Mouse (Mus musculus) CH12.LX (cell line): Measurements from ENCODE around the gene Spdef. TPM values are rescaled to one million over a fixed set of nuclear protein-coding genes. Genes with fewer than 3 reads are reported as not detected.

Experiments
- DNase-seq: peaks from one replicate; pipeline ENCODE4 v3.0.0-alpha.2; 2013; ENCODE audit errors: extremely low read depth
- H3K27ac ChIP-seq: 2 replicates; pipeline ENCODE4 v1.5.1; 2012; ENCODE audit warnings: low read depth, mild to moderate bottlenecking, control low read depth, moderate library complexity; ENCODE audit not compliant: insufficient read depth
- H3K27me3 ChIP-seq: replicated peaks from 2 replicates; pipeline ENCODE3; 2012; ENCODE audit warnings: inconsistent platforms
- H3K36me3 ChIP-seq, 2 experiments: replicated peaks in 1 of 2; 2 replicates each; pipeline versions ENCODE3 to v1.6.1; 2012; ENCODE audit warnings: inconsistent platforms in 1 of 2, low read length in 1 of 2, mild to moderate bottlenecking in 1 of 2, mixed read lengths in 1 of 2, moderate library complexity in 1 of 2; ENCODE audit not compliant: control insufficient read depth in 1 of 2, insufficient read depth in 1 of 2
- H3K4me1 ChIP-seq, 2 experiments: 2 replicates each; pipeline ENCODE4 v1.6.1; 2012; ENCODE audit warnings: inconsistent platforms in 1 of 2, moderate library complexity in 1 of 2; ENCODE audit not compliant: insufficient read depth in 2 of 2, control insufficient read depth in 1 of 2
- H3K4me2 ChIP-seq: 2 replicates; pipeline ENCODE4 v1.6.1; 2012; ENCODE audit warnings: low read depth, mild to moderate bottlenecking, control low read depth; ENCODE audit not compliant: poor library complexity, insufficient read depth, severe bottlenecking
- H3K4me3 ChIP-seq, 3 experiments: fragments of 150-350 bp in 1 of 3; sonication (generic) in 1 of 3; replicated peaks in 1 of 3; 2 replicates each; pipeline versions ENCODE3 to v1.5.1; 2011 to 2012; ENCODE audit warnings: low read depth in 2 of 3, low read length in 2 of 3, mild to moderate bottlenecking in 2 of 3, moderate library complexity in 2 of 3, control low read depth in 1 of 3, improper control_type of control experiment in 1 of 3, inconsistent platforms in 1 of 3, mixed read lengths in 1 of 3; ENCODE audit not compliant: poor library complexity in 1 of 3
- H3K79me2 ChIP-seq: replicated peaks from 2 replicates; pipeline ENCODE4 v1.6.1; 2012; ENCODE audit warnings: mild to moderate bottlenecking, moderate library complexity; ENCODE audit not compliant: control insufficient read depth, poor library complexity, insufficient read depth, severe bottlenecking; ENCODE audit errors: extremely low read depth
- H3K9ac ChIP-seq: 2 replicates; pipeline ENCODE4 v1.6.1; 2012; ENCODE audit warnings: low read depth, mild to moderate bottlenecking, control low read depth, moderate library complexity; ENCODE audit not compliant: insufficient read depth
- H3K9me3 ChIP-seq: replicated peaks from 2 replicates; pipeline ENCODE3; 2012; ENCODE audit warnings: low read length, inconsistent platforms, mixed read lengths
- BHLHE40 ChIP-seq: IDR thresholded peaks from 2 replicates; pipeline ENCODE4 v1.6.1; 2011; ENCODE audit warnings: mild to moderate bottlenecking, low read depth, low read length, improper control_type of control experiment
- E2F4 ChIP-seq: IDR thresholded peaks from 2 replicates; pipeline ENCODE4 v1.6.1; 2011; ENCODE audit warnings: low read depth, low read length, improper control_type of control experiment; ENCODE audit not compliant: insufficient replicate concordance
- HCFC1 ChIP-seq: IDR thresholded peaks from 2 replicates; pipeline ENCODE4 v1.6.1; 2012; ENCODE audit warnings: low read depth, mild to moderate bottlenecking, inconsistent platforms, low read length, improper control_type of control experiment
- MAX ChIP-seq: IDR thresholded peaks from 2 replicates; pipeline ENCODE4 v1.6.1; 2011; ENCODE audit warnings: low read length, improper control_type of control experiment
- MXI1 ChIP-seq: IDR thresholded peaks from 2 replicates; pipeline ENCODE4 v1.6.1; 2011; ENCODE audit warnings: mild to moderate bottlenecking, low read depth, low read length, improper control_type of control experiment
- NRF1 ChIP-seq: IDR thresholded peaks from 2 replicates; pipeline ENCODE4 v1.6.1; 2014; ENCODE audit warnings: low read depth, mild to moderate bottlenecking, inconsistent platforms, low read length, improper control_type of control experiment, moderate library complexity
- RAD21 ChIP-seq: IDR thresholded peaks from 2 replicates; pipeline ENCODE4 v1.6.1; 2011; ENCODE audit warnings: low read depth, mild to moderate bottlenecking, low read length, improper control_type of control experiment, moderate library complexity
- SMC3 ChIP-seq: IDR thresholded peaks from 2 replicates; pipeline ENCODE4 v1.6.1; 2011; ENCODE audit warnings: low read depth, low read length, improper control_type of control experiment
- TBP ChIP-seq: conservative IDR thresholded peaks from 2 replicates; pipeline ENCODE4 v1.6.1; 2011; ENCODE audit warnings: low read depth, low read length, improper control_type of control experiment
- USF2 ChIP-seq: conservative IDR thresholded peaks from 2 replicates; pipeline ENCODE4 v1.6.1; 2011; ENCODE audit warnings: low read depth, low read length, improper control_type of control experiment
- ZC3H11A ChIP-seq: IDR thresholded peaks from 2 replicates; pipeline ENCODE4 v1.6.1; 2012; ENCODE audit warnings: low read depth, mild to moderate bottlenecking, inconsistent platforms, low read length, improper control_type of control experiment
- dilution Hi-C: fragments of 300-500 bp; cut with MboI; formaldehyde crosslinking; loops from 2 replicates; pipeline ENCODE4 v1.14.3; 2020; ENCODE audit warnings: low sequenced_read_pairs; ENCODE audit not compliant: extremely low pct_unique_long_range_greater_than_20kb, extremely low pct_ligation_motif_present
- in situ Hi-C: fragments of 300-500 bp; cut with MboI; formaldehyde crosslinking; loops from 3 replicates; pipeline ENCODE4 v1.14.3; 2019; ENCODE audit warnings: low sequenced_read_pairs, low pct_ligation_motif_present, low pct_unique_long_range_greater_than_20kb, mixed read lengths
- polyA plus RNA-seq: library from polyadenylated mRNA; unstranded; fragments of >175 nt; gene quantifications from 2 replicates; pipeline ENCODE4 v1.2.1, GENCODE M21; 2012; ENCODE audit warnings: low read depth; ENCODE audit not compliant: insufficient read length
- total RNA-seq, 2 experiments: library from RNA; depleted of rRNA; stranded (reverse); fragments of 300-350 nt in 1 of 2; fragments of >200 nt in 1 of 2; gene quantifications; 2 replicates each; pipeline ENCODE4 v1.2.3; 2012 to 2014

The Spdef gene
- total and polyA plus RNA-seq, 3 experiments: not detected

DNA sequence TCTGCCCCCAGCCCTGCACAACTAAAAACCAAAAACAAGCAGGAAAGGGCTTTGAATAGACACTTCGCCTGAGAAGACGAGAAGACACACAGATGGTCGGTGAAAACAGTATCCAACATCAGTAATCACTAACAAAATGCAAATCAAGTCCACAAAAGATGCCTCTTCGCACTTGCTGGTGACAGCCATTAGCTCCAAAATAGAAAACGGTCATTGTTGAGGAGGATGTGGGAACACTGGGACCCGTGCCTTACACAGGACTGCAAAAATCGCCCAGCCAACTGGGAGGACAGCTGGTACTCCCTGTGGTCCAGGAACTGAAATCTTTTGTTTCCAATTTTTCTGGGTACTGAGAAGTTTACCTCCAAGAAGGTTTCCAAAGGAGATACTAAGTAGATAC is 54.8 kb downstream of the Spdef start:
- Histone ChIP-seq H3K4me1 (peaks cover 15 to 20% of the 10 kb centered on the region in 2 experiments), H3K4me2 (no peak overlapping the region), H3K4me3 (no peak overlapping the region), H3K27ac (no peak overlapping the region), H3K36me3 (peaks cover 0 to 12% of the 10 kb centered on the region in 2 experiments), H3K27me3 (no peaks in the 10 kb centered on the region), H3K9me3 (no peaks in the 10 kb centered on the region), H3K79me2 (no peaks in the 10 kb centered on the region), H3K9ac (no peak overlapping the region)
- dilution Hi-C loops: no loop called here
- in situ Hi-C loops: no loop called here
- TF ChIP-seq ZC3H11A: no peak
- TF ChIP-seq BHLHE40: no peak
- TF ChIP-seq SMC3: no peak
- no peak for TF ChIP-seq RAD21
- no peak for TF ChIP-seq USF2
- no peak for TF ChIP-seq NRF1
- TF ChIP-seq HCFC1: no peak
- no peak for TF ChIP-seq TBP
- no peak for TF ChIP-seq MAX
- no peak for TF ChIP-seq E2F4
- DNase-seq: no peak

- in situ Hi-C loops (no loop called here), dilution Hi-C loops (no loop called here)
- no peak overlapping the region for H3K4me2 ChIP-seq
- no peaks in the 10 kb centered on the region for H3K9me3 ChIP-seq
- H3K4me1 ChIP-seq: peaks cover 11% of the 10 kb centered on the region in 2 experiments
- no peak overlapping the region for H3K27ac ChIP-seq
- H3K9ac ChIP-seq: no peak overlapping the region
- no peaks in the 10 kb centered on the region for H3K27me3 ChIP-seq
- TF ChIP-seq MXI1 (no peak), ZC3H11A (no peak)
- peaks cover 0 to 15% of the 10 kb centered on the region in 2 experiments for H3K36me3 ChIP-seq
- no peak for DNase-seq
- no peaks in the 10 kb centered on the region for H3K79me2 ChIP-seq
- no peak overlapping the region for H3K4me3 ChIP-seq
Measured at GRCm38 (mm10) chr17:27671720-27672119, 57.0 kb downstream of the Spdef start.

Other genes with a start within 250 kb of the Spdef start
- gene Grm4, start 207.6 kb downstream of the Spdef start, total RNA-seq (2012; rRNA removed): not detected in 2 replicates
- gene Grm4, start 207.6 kb downstream of the Spdef start, total RNA-seq (2014; rRNA removed): not detected in 2 replicates
- not detected in 2 replicates for gene Grm4, start 207.6 kb downstream of the Spdef start, polyA plus RNA-seq
- gene Hmga1, start 172.5 kb downstream of the Spdef start, total RNA-seq (2012; rRNA removed): 88.7 and 117 TPM in 2 replicates
- 42.8 and 43.8 TPM in 2 replicates for gene Hmga1, start 172.5 kb downstream of the Spdef start, total RNA-seq (2014; rRNA removed)
- 83.7 and 125 TPM in 2 replicates for gene Hmga1, start 172.5 kb downstream of the Spdef start, polyA plus RNA-seq
- 23.2 and 30.2 TPM in 2 replicates for gene AI413582, start 163.2 kb downstream of the Spdef start, total RNA-seq (2012; rRNA removed)
- 14.0 and 14.6 TPM in 2 replicates for gene AI413582, start 163.2 kb downstream of the Spdef start, total RNA-seq (2014; rRNA removed)
- 34.5 and 43.6 TPM in 2 replicates for gene AI413582, start 163.2 kb downstream of the Spdef start, polyA plus RNA-seq
- gene Nudt3, start 105.5 kb downstream of the Spdef start, total RNA-seq (2012; rRNA removed): 69.2 and 81.9 TPM in 2 replicates
- 44.6 and 54.4 TPM in 2 replicates for gene Nudt3, start 105.5 kb downstream of the Spdef start, total RNA-seq (2014; rRNA removed)
- 58.3 and 64.5 TPM in 2 replicates for gene Nudt3, start 105.5 kb downstream of the Spdef start, polyA plus RNA-seq
- gene RPS10-NUDT3, start 93.7 kb downstream of the Spdef start, total RNA-seq (2012; rRNA removed): not detected in 2 replicates
- gene RPS10-NUDT3, start 93.7 kb downstream of the Spdef start, total RNA-seq (2014; rRNA removed): not detected in 2 replicates
- 30.3 and 54.1 TPM in 2 replicates for gene RPS10-NUDT3, start 93.7 kb downstream of the Spdef start, polyA plus RNA-seq
- 3,372 and 3,437 TPM in 2 replicates for gene Rps10, start 92.3 kb downstream of the Spdef start, total RNA-seq (2012; rRNA removed)
- 2,694 and 3,351 TPM in 2 replicates for gene Rps10, start 92.3 kb downstream of the Spdef start, total RNA-seq (2014; rRNA removed)
- gene Rps10, start 92.3 kb downstream of the Spdef start, polyA plus RNA-seq: 2,297 and 2,522 TPM in 2 replicates
- 11.4 and 13.2 TPM in 2 replicates for gene Pacsin1, start 73.4 kb downstream of the Spdef start, total RNA-seq (2012; rRNA removed)
- gene Pacsin1, start 73.4 kb downstream of the Spdef start, total RNA-seq (2014; rRNA removed): 1.9 and 2.3 TPM in 2 replicates
- gene Pacsin1, start 73.4 kb downstream of the Spdef start, polyA plus RNA-seq: 14.0 and 15.9 TPM in 2 replicates
- gene D17Wsu92e, start 91.7 kb upstream of the Spdef start, total RNA-seq (2012; rRNA removed): 44.2 and 46.4 TPM in 2 replicates
- gene D17Wsu92e, start 91.7 kb upstream of the Spdef start, total RNA-seq (2014; rRNA removed): 33.1 and 34.9 TPM in 2 replicates
- 70.8 and 73.5 TPM in 2 replicates for gene D17Wsu92e, start 91.7 kb upstream of the Spdef start, polyA plus RNA-seq
- 154 and 173 TPM in 2 replicates for gene Snrpc, start 109.2 kb upstream of the Spdef start, total RNA-seq (2012; rRNA removed)
- 165 and 171 TPM in 2 replicates for gene Snrpc, start 109.2 kb upstream of the Spdef start, total RNA-seq (2014; rRNA removed)
- gene Snrpc, start 109.2 kb upstream of the Spdef start, polyA plus RNA-seq: 184 and 194 TPM in 2 replicates
- gene Uhrf1bp1, start 127.5 kb upstream of the Spdef start, total RNA-seq (2012; rRNA removed): 9.8 and 13.1 TPM in 2 replicates
- 5.7 and 6.0 TPM in 2 replicates for gene Uhrf1bp1, start 127.5 kb upstream of the Spdef start, total RNA-seq (2014; rRNA removed)
- 12.2 and 13.6 TPM in 2 replicates for gene Uhrf1bp1, start 127.5 kb upstream of the Spdef start, polyA plus RNA-seq
- gene Anks1, start 180.4 kb upstream of the Spdef start, total RNA-seq (2012; rRNA removed): 9.0 and 9.3 TPM in 2 replicates
- gene Anks1, start 180.4 kb upstream of the Spdef start, total RNA-seq (2014; rRNA removed): 5.1 and 5.8 TPM in 2 replicates
- 8.2 and 9.3 TPM in 2 replicates for gene Anks1, start 180.4 kb upstream of the Spdef start, polyA plus RNA-seq
- gene Taf11, start 180.9 kb upstream of the Spdef start, total RNA-seq (2012; rRNA removed): 36.9 and 45.9 TPM in 2 replicates
- 41.1 and 44.0 TPM in 2 replicates for gene Taf11, start 180.9 kb upstream of the Spdef start, total RNA-seq (2014; rRNA removed)
- 70.9 and 74.7 TPM in 2 replicates for gene Taf11, start 180.9 kb upstream of the Spdef start, polyA plus RNA-seq